Mouse (Mus musculus): ENCODE results near the gene Entpd1. TPM values are rescaled to one million over a fixed set of nuclear protein-coding genes. Genes with fewer than 3 reads are reported as not detected.

Gene Entpd1
- polyA plus RNA-seq, 1 experiment from 2014 or later = 11.2 TPM

DNA sequence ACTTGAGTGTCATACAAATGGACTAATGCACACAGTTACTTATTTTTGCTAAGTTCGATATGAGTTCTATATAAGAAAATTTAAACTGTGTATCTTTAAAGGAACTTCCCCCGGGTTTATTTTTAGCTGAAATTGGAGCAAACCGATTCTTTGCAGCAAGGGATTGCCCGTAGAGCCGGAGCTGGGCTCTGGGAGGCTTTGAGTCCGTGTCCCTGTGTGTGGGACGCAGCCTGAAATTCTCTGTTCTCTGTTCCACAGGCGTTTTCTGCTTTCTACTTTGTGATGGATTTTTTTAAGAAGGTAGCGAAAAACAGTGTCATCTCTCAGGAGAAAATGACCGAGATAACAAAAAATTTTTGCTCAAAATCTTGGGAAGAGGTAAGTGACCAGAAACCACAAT lies 121.2 kb downstream of the Entpd1 start:
- no peaks in the 10 kb centered on the region for H3K36me3 ChIP-seq
- peaks cover 9% of the 10 kb centered on the region; the same call in 1 of the 2 replicates for H3K4me1 ChIP-seq
- no peaks in the 10 kb centered on the region for H3K9me3 ChIP-seq
- 68% methylated on average over 10 of the region's 10 CpGs for whole genome bisulfite sequencing
- ATAC-seq (ENCODE audit: insufficient number of reproducible peaks, low FRiP score, low TSS enrichment, low read depth) = no peak
- H3K4me2 ChIP-seq = no peak overlapping the region
- H3K4me3 ChIP-seq = no peak overlapping the region
- H3K27ac ChIP-seq = no peak overlapping the region
- H3K27me3 ChIP-seq = no peaks in the 10 kb centered on the region
- H3K9ac ChIP-seq = no peak overlapping the region

DNA sequence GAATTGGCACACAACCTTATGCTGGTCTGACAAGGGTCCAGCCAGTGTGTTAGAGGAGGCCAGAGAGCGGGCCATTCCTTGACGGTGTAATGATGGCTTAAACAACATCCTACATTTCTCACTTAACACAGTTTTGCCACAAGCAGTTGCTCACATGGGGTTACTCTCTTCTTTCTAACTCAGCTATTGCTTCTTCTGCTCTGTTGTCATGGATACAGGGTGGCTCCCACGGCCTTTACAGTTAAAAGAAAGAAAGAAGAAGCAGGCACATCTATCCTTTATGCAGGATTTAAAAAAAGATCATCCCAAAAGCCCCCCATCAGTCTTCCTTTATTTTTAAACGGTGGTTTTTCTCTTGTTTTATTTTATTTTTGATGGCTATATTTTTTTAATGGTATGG lies 121.7 kb downstream of the Entpd1 start:
- 73% methylated on average over 4 of the region's 4 CpGs for WGBS

DNA sequence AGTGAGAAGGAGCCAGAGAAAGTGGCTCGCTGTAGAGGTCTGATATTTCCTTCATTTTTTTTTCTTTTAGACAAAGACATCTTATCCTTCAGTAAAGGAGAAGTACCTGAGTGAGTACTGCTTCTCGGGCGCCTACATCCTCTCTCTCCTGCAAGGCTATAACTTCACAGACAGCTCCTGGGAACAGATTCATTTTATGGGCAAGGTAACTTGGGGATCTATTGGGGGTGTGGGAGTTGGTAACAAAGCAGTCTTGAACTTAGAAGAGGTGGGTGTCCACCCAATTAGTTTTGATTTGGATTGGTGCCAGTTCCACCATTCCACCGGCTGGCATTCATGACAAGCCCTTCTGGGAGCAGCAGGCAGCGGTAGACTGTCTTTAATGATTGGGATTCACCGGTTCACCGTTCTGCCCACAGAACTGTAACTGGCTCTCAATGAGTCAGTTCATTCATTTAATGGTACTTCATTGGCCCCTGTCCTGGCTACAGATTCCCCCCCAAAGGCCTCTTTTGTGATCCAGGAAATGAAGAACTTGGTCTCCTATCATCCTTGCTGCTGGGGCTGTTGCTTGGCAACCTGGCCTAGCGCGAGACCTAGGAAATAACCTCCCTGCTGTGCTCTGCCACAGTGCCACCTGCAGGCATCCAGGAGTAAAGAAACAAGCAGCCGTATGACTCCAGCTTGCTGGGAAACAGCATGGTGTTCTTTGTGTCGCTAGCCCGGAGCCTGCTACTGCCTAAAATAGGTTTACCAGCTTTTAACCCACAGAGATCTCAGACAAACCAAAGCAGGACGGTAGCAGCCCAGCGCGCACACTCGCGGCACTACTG lies 124.7 kb downstream of the Entpd1 start:
- Histone ChIP-seq H3K4me1 (0 out of 2 replicates have a peak, but pooled peaks cover 3% of the 10 kb centered on the region), H3K27ac (no peak overlapping the region), H3K36me3 (no peaks in the 10 kb centered on the region), H3K9ac (no peak overlapping the region), H3K4me3 (no peak overlapping the region), H3K27me3 (no peaks in the 10 kb centered on the region), H3K9me3 (no peaks in the 10 kb centered on the region), H3K4me2 (peak overlapping the region; percentile 38)
- 0 out of 2 replicates have a peak, but pooled peaks have one; percentile 55 for ATAC-seq (ENCODE audit: insufficient number of reproducible peaks, low FRiP score, low TSS enrichment, low read depth)
- 25% methylated on average over 17 of the region's 17 CpGs for WGBS

More for the DNA sequence above, 121.7 kb downstream of the Entpd1 start:
- no peaks in the 10 kb centered on the region for H3K27me3 ChIP-seq
- no peak overlapping the region for H3K27ac ChIP-seq
- no peaks in the 10 kb centered on the region for H3K36me3 ChIP-seq
- no peak overlapping the region for H3K4me2 ChIP-seq
- H3K4me1 ChIP-seq = peaks cover 5% of the 10 kb centered on the region; the same call in 1 of the 2 replicates
- no peaks in the 10 kb centered on the region for H3K9me3 ChIP-seq
- H3K4me3 ChIP-seq = no peak overlapping the region
- no peak overlapping the region for H3K9ac ChIP-seq
- no peak for ATAC-seq (ENCODE audit: insufficient number of reproducible peaks, low FRiP score, low TSS enrichment, low read depth)

DNA sequence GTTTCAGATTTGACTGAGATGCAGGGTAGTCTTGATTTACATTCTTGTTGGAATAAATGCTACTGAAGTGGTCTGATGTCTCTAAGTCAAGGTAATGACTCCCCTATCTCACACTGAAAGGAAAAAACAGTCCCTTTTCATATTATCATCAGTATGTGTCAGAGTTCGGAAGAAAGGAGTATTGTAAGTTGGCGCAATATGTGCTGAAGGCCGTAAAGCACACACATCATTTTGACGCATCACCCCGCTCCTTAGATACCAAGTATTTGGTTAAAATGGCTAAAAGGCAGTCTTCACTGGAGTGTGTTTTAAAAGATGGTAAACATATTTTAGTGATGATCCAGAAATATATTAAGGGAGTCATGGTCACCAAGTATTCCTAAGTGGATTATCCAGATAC lies 125.4 kb downstream of the Entpd1 start:
- WGBS = 82% methylated on average over 5 of the region's 5 CpGs
- no peak for ATAC-seq (ENCODE audit: insufficient number of reproducible peaks, low FRiP score, low TSS enrichment, low read depth)
- 0 out of 2 replicates have a peak, but pooled peaks cover 3% of the 10 kb centered on the region for H3K4me1 ChIP-seq
- peak overlapping the region; percentile 38; the same call in 1 of the 2 replicates for H3K4me2 ChIP-seq
- H3K36me3 ChIP-seq = no peaks in the 10 kb centered on the region
- H3K9me3 ChIP-seq = no peaks in the 10 kb centered on the region
- H3K4me3 ChIP-seq = no peak overlapping the region
- H3K9ac ChIP-seq = no peak overlapping the region
- no peak overlapping the region for H3K27ac ChIP-seq
- H3K27me3 ChIP-seq = no peaks in the 10 kb centered on the region

DNA sequence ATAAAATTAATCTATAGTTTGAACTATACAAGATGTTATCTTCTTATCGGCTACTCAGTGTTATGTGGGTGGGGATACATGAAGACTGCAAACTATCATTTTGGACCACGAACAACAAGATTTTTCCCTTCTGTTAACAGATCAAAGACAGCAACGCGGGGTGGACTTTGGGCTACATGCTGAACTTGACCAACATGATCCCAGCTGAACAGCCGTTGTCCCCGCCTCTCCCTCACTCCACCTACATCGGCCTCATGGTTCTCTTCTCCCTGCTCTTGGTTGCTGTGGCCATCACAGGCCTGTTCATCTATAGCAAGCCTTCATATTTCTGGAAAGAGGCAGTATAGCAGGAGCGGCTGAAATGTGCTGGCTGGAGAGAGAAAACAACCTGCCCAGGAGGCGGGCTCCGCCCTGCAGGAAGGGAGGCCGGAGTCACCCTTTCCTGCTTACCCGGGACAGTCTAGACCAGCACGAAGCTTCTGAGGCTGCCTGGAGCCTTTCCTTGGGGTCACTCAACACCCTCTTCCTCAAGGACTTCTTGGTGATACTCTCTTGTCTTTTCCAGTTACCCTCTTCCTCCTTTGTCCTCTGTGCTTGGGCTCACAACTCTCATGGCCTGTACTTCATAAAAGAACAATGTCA lies 126.6 kb downstream of the Entpd1 start:
- H3K4me2 ChIP-seq = no peak overlapping the region
- 78% methylated on average over 13 of the region's 13 CpGs for WGBS
- no peaks in the 10 kb centered on the region for H3K9me3 ChIP-seq
- no peak overlapping the region for H3K27ac ChIP-seq
- 0 out of 2 replicates have a peak, but pooled peaks cover 3% of the 10 kb centered on the region for H3K4me1 ChIP-seq
- no peak overlapping the region for H3K9ac ChIP-seq
- H3K27me3 ChIP-seq = no peaks in the 10 kb centered on the region
- ATAC-seq (ENCODE audit: insufficient number of reproducible peaks, low FRiP score, low TSS enrichment, low read depth) = no peak
- no peak overlapping the region for H3K4me3 ChIP-seq
- H3K36me3 ChIP-seq = no peaks in the 10 kb centered on the region

GRCm38 (mm10) chr19:40746603-40747002 lies 134.4 kb downstream of the Entpd1 start:
- Histone ChIP-seq H3K27ac (no peak overlapping the region), H3K9ac (no peak overlapping the region), H3K4me3 (no peak overlapping the region), H3K9me3 (no peaks in the 10 kb centered on the region), H3K4me1 (no peaks in the 10 kb centered on the region), H3K36me3 (no peaks in the 10 kb centered on the region), H3K4me2 (no peak overlapping the region), H3K27me3 (no peaks in the 10 kb centered on the region)
- 51% methylated on average over 4 of the region's 4 CpGs for WGBS
- ATAC-seq (ENCODE audit: insufficient number of reproducible peaks, low FRiP score, low TSS enrichment, low read depth) = no peak

GRCm38 (mm10) chr19:40748559-40748958 lies 136.4 kb downstream of the Entpd1 start, which contains the start of gene Cc2d2b:
Gene Cc2d2b, plus strand, starts transcription at chr19:40748753.
- WGBS = 55% methylated on average over 17 of the region's 17 CpGs
- no peak within 1 kb of the TSS for H3K4me2 ChIP-seq
- no peak within 1 kb of the TSS for H3K9ac ChIP-seq
- H3K27ac ChIP-seq = no peak within 1 kb of the TSS
- no peaks in the 10 kb centered on the region for H3K9me3 ChIP-seq
- ATAC-seq (ENCODE audit: insufficient number of reproducible peaks, low FRiP score, low TSS enrichment, low read depth) = no peak
- no peak within 1 kb of the TSS for H3K4me3 ChIP-seq
- H3K36me3 ChIP-seq = no peaks in the 10 kb centered on the region
- no peaks in the 10 kb centered on the region for H3K4me1 ChIP-seq
- H3K27me3 ChIP-seq = no peaks in the 10 kb centered on the region

GRCm38 (mm10) chr19:40754311-40754710 lies 142.1 kb downstream of the Entpd1 start:
- Histone ChIP-seq H3K4me1 (no peaks in the 10 kb centered on the region), H3K27ac (no peak overlapping the region), H3K36me3 (no peaks in the 10 kb centered on the region), H3K9ac (no peak overlapping the region), H3K4me3 (no peak overlapping the region), H3K27me3 (no peaks in the 10 kb centered on the region), H3K9me3 (no peaks in the 10 kb centered on the region), H3K4me2 (no peak overlapping the region)
- WGBS = 81% methylated on average over 2 of the region's 2 CpGs
- no peak for ATAC-seq (ENCODE audit: insufficient number of reproducible peaks, low FRiP score, low TSS enrichment, low read depth)

- Histone ChIP-seq H3K4me1 (peaks cover 6% of the 10 kb centered on the region), H3K27me3 (no peaks in the 10 kb centered on the region), H3K4me2 (no peak overlapping the region), H3K27ac (no peak overlapping the region), H3K36me3 (no peaks in the 10 kb centered on the region), H3K4me3 (no peak overlapping the region), H3K9ac (no peak overlapping the region), H3K9me3 (no peaks in the 10 kb centered on the region)
- ATAC-seq (ENCODE audit: insufficient number of reproducible peaks, low FRiP score, low TSS enrichment, low read depth) = no peak
- WGBS = 79% methylated on average over 2 of the region's 2 CpGs
Observed at GRCm38 (mm10) chr19:40760071-40760470, 147.9 kb downstream of the Entpd1 start.

DNA sequence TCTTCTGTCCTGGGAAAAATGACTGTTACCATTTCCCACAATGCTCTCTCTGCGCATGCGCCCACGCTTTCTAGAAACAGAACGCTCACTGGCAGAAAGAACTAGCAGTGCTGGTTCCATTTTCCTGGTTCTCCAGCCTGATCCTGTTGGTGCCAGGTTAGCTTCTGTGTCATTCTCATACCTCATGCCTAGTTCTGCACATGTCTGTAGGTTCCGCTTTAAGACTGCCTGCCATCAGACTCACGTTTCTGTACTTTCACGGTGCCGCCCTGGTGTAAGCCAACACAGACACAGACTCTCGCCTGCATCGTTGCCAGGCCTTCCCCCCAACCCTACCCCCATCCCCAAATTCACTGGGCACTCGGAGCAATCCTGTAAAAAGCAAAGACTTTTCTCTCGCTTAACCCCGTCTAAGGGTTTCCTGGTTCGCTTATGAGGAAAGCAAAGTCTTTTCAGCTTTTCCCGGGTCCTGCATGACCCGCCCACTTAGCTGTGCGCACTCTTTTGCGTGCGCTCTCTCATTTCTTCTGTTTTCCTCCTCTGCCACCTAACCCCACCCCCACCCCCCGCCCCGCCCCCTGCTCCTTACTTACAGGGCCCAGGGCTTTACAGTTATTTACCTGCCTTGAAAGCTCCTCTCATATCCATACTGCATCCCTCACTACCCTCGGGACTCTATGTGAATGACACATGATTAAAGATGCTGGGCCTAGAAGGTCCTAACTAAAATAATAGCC lies 150.0 kb downstream of the Entpd1 start:
- no peak overlapping the region for H3K27ac ChIP-seq
- H3K36me3 ChIP-seq = no peaks in the 10 kb centered on the region
- 0 out of 2 replicates have a peak, but pooled peaks have one; percentile 55 for ATAC-seq (ENCODE audit: insufficient number of reproducible peaks, low FRiP score, low TSS enrichment, low read depth)
- WGBS = 20% methylated on average over 22 of the region's 22 CpGs
- H3K9me3 ChIP-seq = no peaks in the 10 kb centered on the region
- peaks cover 6% of the 10 kb centered on the region for H3K4me1 ChIP-seq
- no peak overlapping the region for H3K9ac ChIP-seq
- no peaks in the 10 kb centered on the region for H3K27me3 ChIP-seq
- H3K4me3 ChIP-seq = peak overlapping the region; percentile 39
- peak overlapping the region; percentile 52 for H3K4me2 ChIP-seq

DNA sequence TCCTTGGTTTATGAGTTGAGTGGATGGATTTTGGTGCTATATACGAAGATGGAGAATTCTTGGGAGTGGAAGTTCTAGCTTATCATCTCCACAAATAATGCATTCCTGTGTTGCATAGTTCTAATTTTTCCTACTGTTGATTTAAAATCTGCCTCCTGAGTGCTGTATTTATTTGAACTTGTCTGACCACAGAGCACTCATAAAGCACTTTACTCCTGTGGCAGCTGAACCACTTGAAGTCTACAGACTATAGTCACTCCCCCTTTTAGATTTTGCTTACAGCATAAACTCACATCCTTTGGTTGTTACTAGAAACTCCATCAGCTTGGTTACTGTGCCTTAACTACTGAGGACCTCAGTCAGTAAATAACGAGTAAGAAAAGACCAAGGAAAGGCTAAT lies 155.0 kb downstream of the Entpd1 start:
- Histone ChIP-seq H3K4me3 (no peak overlapping the region), H3K4me1 (peaks cover 2% of the 10 kb centered on the region; the same call in 1 of the 2 replicates), H3K27ac (no peak overlapping the region)

More for the DNA sequence above, 155.0 kb downstream of the Entpd1 start:
- H3K27me3 ChIP-seq = no peaks in the 10 kb centered on the region
- 75% methylated on average over 2 of the region's 2 CpGs for WGBS
- no peak overlapping the region for H3K4me2 ChIP-seq
- no peaks in the 10 kb centered on the region for H3K9me3 ChIP-seq
- ATAC-seq (ENCODE audit: insufficient number of reproducible peaks, low FRiP score, low TSS enrichment, low read depth) = no peak
- no peak overlapping the region for H3K9ac ChIP-seq
- H3K36me3 ChIP-seq = no peaks in the 10 kb centered on the region
